Mouse (Mus musculus): ENCODE results near the gene Dnaja1. TPM values are rescaled to one million over a fixed set of nuclear protein-coding genes. Genes with fewer than 3 reads are reported as not detected.

The Dnaja1 gene
- polyA plus RNA-seq, 1 experiment from 2014 or later, result 691 TPM

- Histone ChIP-seq H3K36me3 (ENCODE audit: control insufficient read depth, insufficient read depth, low read length) (no peaks in the 10 kb centered on the region), H3K4me1 (replicated peaks; ENCODE audit: control insufficient read depth, insufficient read depth, low read length) (no peaks in the 10 kb centered on the region), H3K27me3 (ENCODE audit: control insufficient read depth, insufficient read depth, low read length) (no peaks in the 10 kb centered on the region), H3K27ac (ENCODE audit: low read depth, low read length) (no peak overlapping the region), H3K4me3 (ENCODE audit: low read depth, low read length) (no peak overlapping the region), H3K9ac (ENCODE audit: low read depth, low read length) (no peak overlapping the region), H3K9me3 (ENCODE audit: control insufficient read depth, low read length) (no peaks in the 10 kb centered on the region), H3K4me2 (replicated peaks; ENCODE audit: low read depth, low read length) (no peak overlapping the region)
- ATAC-seq (ENCODE audit: low FRiP score), result no peak
- WGBS, result 77% methylated on average over 9 of the region's 9 CpGs
- no peak for DNase-seq (ENCODE audit: low spot score)
These were observed 63.7 kb downstream of the Dnaja1 start for GRCm38 (mm10) chr4:40785620-40786166.

GRCm38 (mm10) chr4:40786578-40786977 lies 64.6 kb downstream of the Dnaja1 start:
- no peaks in the 10 kb centered on the region for H3K4me1 ChIP-seq (replicated peaks; ENCODE audit: control insufficient read depth, insufficient read depth, low read length)
- no peak for DNase-seq (ENCODE audit: low spot score)
- H3K4me3 ChIP-seq (ENCODE audit: low read depth, low read length), result no peak overlapping the region
- ATAC-seq (ENCODE audit: low FRiP score), result no peak
- WGBS, result 58% methylated on average over 4 of the region's 4 CpGs
- no peak overlapping the region for H3K4me2 ChIP-seq (replicated peaks; ENCODE audit: low read depth, low read length)
- no peaks in the 10 kb centered on the region for H3K27me3 ChIP-seq (ENCODE audit: control insufficient read depth, insufficient read depth, low read length)
- H3K27ac ChIP-seq (ENCODE audit: low read depth, low read length), result no peak overlapping the region
- no peak overlapping the region for H3K9ac ChIP-seq (ENCODE audit: low read depth, low read length)
- H3K9me3 ChIP-seq (ENCODE audit: control insufficient read depth, low read length), result no peaks in the 10 kb centered on the region
- H3K36me3 ChIP-seq (ENCODE audit: control insufficient read depth, insufficient read depth, low read length), result no peaks in the 10 kb centered on the region

MicroRNAs within 50 kb of the gene (microRNA counts, 519-probe panel; counts per million panel counts)
- microRNA mmu-miR-207, result not detected

Other genes starting within 250 kb of the Dnaja1 start
- 0.14 and 0.37 TPM in 2 replicates for gene Tmem215, start 250.0 kb upstream of the Dnaja1 start, polyA plus RNA-seq (2014; fragmentation: Nextera tagmentation; extraction: Ambion mirVana)
- 50.4 and 51.5 TPM in 2 replicates for gene Aptx, start 19.0 kb upstream of the Dnaja1 start, polyA plus RNA-seq (2014; fragmentation: Nextera tagmentation; extraction: Ambion mirVana)
- 172 and 191 TPM in 2 replicates for gene Smu1, start 35.8 kb downstream of the Dnaja1 start, polyA plus RNA-seq (2014; fragmentation: Nextera tagmentation; extraction: Ambion mirVana)
- 15.1 and 16.2 TPM in 2 replicates for gene B4galt1, start 131.9 kb downstream of the Dnaja1 start, polyA plus RNA-seq (2014; fragmentation: Nextera tagmentation; extraction: Ambion mirVana)
- not detected in 2 replicates for gene Spink4, start 197.9 kb downstream of the Dnaja1 start, polyA plus RNA-seq (2014; fragmentation: Nextera tagmentation; extraction: Ambion mirVana)
- 259 and 262 TPM in 2 replicates for gene Bag1, start 226.1 kb downstream of the Dnaja1 start, polyA plus RNA-seq (2014; fragmentation: Nextera tagmentation; extraction: Ambion mirVana)
- gene Chmp5, start 226.3 kb downstream of the Dnaja1 start, polyA plus RNA-seq (2014; fragmentation: Nextera tagmentation; extraction: Ambion mirVana), result 173 and 178 TPM in 2 replicates
- gene Nfx1, start 248.8 kb downstream of the Dnaja1 start, polyA plus RNA-seq (2014; fragmentation: Nextera tagmentation; extraction: Ambion mirVana), result 95.7 and 105 TPM in 2 replicates